In genomic region chr11:100423836-100424235, GRCm38 (mm10) we compare ENCODE assay signal across 26 mouse cellular contexts. TPM values are rescaled to one million over a fixed set of nuclear protein-coding genes. Genes with fewer than 3 reads are reported as not detected.
"Had no signal": no experiment of that assay in that cellular context is flagged by ENCODE, and none has a peak within 500 bp of the region (broad histone marks: within the 10 kb centered on the region; RNA-seq: fewer than 3 reads in every experiment).

No protein-coding gene starts in this region.

- H3K36me3 ChIP-seq: liver, embryonic 13.5 days had no signal

- H3K4me3 ChIP-seq: gastrocnemius, adult 2 months; heart, adult 2 months; heart, embryonic 13.5 days; heart, embryonic 15.5 days; hindbrain, embryonic 10.5 days; intestine, embryonic 15.5 days; layer of hippocampus, adult 2 months; left cerebral cortex, adult 2 months; liver, embryonic 13.5 days had no signal

- H3K4me2 ChIP-seq: heart, embryonic 11.5 days; heart, embryonic 13.5 days; heart, embryonic 15.5 days; hindbrain, embryonic 14.5 days; intestine, embryonic 15.5 days; liver, embryonic 11.5 days; liver, embryonic 13.5 days had no signal

- H3K27me3 ChIP-seq: heart, embryonic 13.5 days; heart, embryonic 15.5 days; intestine, embryonic 15.5 days; liver, embryonic 13.5 days had no signal

- H3K9me3 ChIP-seq: heart, embryonic 13.5 days; heart, embryonic 15.5 days; hindbrain, embryonic 10.5 days; intestine, embryonic 15.5 days; liver, embryonic 13.5 days had no signal

- DNase-seq: gastrocnemius, adult 2 months; gastrocnemius, postnatal 10 days; gastrocnemius, postnatal 25 days; heart, adult 2 months; heart, postnatal 14 days; heart, postnatal 4 days; kidney, adult 18-20 months; kidney, adult 8-10 months; kidney, postnatal 10 days; kidney, postnatal 25 days; kidney, postnatal 4 days; liver; liver, embryonic 13.5 days had no signal

- ATAC-seq: hindbrain, embryonic 16.5 days; inflammation-experienced regulatory T-cells, adult 6 months; intestine, embryonic 15.5 days; intestine, postnatal 0 days had no signal

- H3K27ac ChIP-seq: gastrocnemius, adult 2 months; heart, adult 2 months; heart, embryonic 13.5 days; heart, embryonic 15.5 days; hindbrain, embryonic 10.5 days; hindbrain, embryonic 14.5 days; intestine, embryonic 15.5 days; layer of hippocampus, adult 2 months; left cerebral cortex, adult 2 months; liver, embryonic 13.5 days had no signal

- H3K9ac ChIP-seq: heart, embryonic 13.5 days; heart, embryonic 15.5 days; hindbrain, embryonic 14.5 days; intestine, embryonic 15.5 days; liver, embryonic 13.5 days had no signal

RNA-seq across cellular contexts. Expression of gene Fkbp10, which starts 8.3 kb away (rescaled TPM):
- total RNA-seq: granulocyte monocyte progenitor cell, adult 5-6 weeks had no signal

RNA-seq across cellular contexts. Expression of gene P3h4, which starts 9.2 kb away (rescaled TPM):
- total RNA-seq: granulocyte monocyte progenitor cell, adult 5-6 weeks had no signal

RNA-seq across cellular contexts. Expression of gene Klhl10, which starts 17.9 kb away (rescaled TPM):
- total RNA-seq: granulocyte monocyte progenitor cell, adult 5-6 weeks had no signal
